Mouse (Mus musculus): ENCODE measurements around the gene Ubxn2a. TPM values are rescaled to one million over a fixed set of nuclear protein-coding genes. Genes with fewer than 3 reads are reported as not detected.
"Not testable (repeated sequence)": the region's sequence is repeated elsewhere in the genome, so short reads cannot be mapped to it uniquely, and the experiment has no call there.

The Ubxn2a gene
- total RNA-seq, 2 experiments from 2014 or later, result 53.3 to 53.4 TPM

DNA sequence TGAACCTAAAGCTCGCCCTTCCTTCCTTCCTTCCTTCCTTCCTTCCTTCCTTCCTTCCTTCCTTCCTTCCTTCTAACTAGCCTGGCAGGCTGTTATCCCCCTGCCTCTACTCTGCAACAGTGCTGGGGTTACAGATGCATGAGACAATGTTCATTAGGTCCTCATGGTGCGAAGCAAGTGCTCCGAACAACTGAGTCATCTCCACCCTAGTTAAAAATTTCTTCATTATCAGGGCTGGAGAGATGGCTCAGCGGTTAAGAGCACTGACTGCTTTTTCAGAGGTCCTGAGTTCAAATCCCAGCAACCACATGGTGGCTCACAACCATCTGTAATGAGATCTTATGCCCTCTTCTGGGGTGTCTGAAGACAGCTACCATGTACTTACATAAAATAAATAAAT lies 20.9 kb downstream of the Ubxn2a start:
- intact Hi-C loops (cut with DNase I); DNase-seq (ENCODE audit: low spot score in 2 of 2): not testable (repeated sequence)

DNA sequence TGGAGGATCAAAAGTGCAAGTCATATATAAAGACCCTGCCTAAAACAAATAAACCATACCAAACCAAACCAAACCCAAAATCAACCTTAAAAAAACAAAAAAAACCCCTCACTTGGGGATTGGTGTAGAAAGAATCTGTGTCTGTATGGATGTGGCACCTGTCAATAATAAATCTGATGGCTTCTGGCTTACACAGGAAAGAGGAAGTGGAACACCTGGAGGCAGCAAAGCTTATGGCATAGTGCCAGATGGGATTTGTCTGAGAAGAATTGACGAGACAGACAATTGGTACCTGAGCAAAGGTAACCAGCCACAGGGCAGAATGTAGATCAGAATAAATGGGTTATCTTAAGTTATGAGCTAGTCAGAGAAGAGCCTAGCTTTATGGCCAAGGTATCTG lies 22.4 kb downstream of the Ubxn2a start:
- no peak for DNase-seq (ENCODE audit: low spot score in 2 of 2)
- intact Hi-C loops (cut with DNase I), result no loop called here

DNA sequence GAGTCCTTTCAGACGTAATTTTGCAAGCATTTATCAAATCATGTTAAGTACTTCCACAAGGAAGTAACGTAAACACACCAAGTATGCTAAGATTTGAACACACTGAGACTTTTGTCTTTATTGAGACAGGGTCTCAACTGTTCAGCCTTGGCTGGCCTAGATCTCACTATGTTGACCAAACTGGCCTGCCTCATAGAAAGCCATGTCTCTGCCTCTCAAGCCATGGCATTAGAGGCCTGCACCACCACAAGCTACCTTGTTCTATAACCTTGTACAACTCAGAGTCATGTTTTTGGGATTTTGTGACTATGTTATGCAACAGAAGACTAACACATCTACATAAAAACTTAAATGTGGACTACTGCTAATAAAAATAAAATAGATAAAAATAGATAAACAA lies 25.4 kb downstream of the Ubxn2a start:
- intact Hi-C loops (cut with DNase I), result no loop called here
- no peak for DNase-seq (ENCODE audit: low spot score in 2 of 2)

DNA sequence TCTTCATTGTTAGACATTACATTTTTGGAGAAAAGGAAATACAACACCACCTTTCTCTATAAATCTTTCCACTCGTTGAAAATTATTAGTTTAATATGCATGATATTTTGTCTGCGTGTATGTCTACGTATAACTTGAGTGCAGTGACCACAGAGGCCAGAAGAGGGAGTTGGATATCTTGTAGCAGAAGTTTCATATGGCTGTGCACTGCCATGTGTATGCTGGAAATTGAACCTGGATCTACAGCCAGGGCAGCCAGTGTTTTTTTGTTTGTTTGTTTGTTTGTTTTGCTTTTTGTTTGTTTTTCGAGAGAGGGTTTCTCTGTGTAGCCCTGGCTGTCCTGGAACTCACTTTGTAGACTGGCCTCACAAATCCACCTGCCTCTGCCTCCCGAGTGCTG lies 28.5 kb downstream of the Ubxn2a start:
- DNase-seq (ENCODE audit: low spot score in 2 of 2), result no peak
- intact Hi-C loops (cut with DNase I), result no loop called here

DNA sequence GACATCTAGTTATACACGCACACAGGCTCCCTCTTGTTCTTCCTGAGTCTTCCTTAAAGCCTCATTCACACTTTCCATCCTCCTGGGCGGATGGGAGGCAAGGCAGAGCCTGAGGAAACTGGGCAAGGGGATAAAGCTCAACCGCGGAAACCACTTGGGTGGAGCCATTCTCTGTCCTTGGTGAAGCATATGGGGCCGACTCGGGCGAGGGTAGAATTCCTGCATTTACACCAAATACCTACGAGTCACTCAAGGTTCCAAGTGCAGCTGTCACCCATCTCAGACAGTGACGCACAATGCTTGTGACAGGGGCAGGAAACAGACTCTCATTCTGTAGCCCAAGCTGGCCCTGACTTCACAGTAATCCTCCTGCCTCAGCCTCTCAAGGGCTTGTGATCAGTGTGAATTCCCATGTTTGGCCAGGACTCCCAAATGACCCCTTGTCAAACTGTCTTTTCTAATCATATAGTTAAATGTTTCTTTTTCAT lies 29.2 kb downstream of the Ubxn2a start:
- no peak for DNase-seq (ENCODE audit: low spot score in 2 of 2)
- intact Hi-C loops (cut with DNase I), result no loop called here

DNA sequence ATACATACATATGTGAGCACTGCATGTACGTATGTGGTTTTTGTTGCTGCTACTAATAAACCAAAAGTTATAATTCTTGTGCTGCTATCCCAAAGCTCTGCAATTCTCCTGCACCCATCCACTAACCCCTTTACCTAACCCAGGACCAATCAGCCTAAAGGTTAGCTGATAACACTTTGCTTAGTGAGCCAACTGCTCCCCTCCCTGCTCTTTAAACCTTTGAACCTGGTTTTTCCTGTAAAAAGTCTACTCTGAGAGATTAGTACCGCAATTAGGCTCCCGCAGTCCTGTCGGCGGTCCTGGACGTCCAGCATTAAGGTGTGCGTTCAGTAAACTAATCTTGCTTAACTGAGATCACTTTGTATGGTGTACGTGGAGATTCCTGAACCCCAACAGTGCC lies 31.9 kb downstream of the Ubxn2a start:
- intact Hi-C loops (cut with DNase I), result no loop called here
- no peak for DNase-seq (ENCODE audit: low spot score in 2 of 2)

DNA sequence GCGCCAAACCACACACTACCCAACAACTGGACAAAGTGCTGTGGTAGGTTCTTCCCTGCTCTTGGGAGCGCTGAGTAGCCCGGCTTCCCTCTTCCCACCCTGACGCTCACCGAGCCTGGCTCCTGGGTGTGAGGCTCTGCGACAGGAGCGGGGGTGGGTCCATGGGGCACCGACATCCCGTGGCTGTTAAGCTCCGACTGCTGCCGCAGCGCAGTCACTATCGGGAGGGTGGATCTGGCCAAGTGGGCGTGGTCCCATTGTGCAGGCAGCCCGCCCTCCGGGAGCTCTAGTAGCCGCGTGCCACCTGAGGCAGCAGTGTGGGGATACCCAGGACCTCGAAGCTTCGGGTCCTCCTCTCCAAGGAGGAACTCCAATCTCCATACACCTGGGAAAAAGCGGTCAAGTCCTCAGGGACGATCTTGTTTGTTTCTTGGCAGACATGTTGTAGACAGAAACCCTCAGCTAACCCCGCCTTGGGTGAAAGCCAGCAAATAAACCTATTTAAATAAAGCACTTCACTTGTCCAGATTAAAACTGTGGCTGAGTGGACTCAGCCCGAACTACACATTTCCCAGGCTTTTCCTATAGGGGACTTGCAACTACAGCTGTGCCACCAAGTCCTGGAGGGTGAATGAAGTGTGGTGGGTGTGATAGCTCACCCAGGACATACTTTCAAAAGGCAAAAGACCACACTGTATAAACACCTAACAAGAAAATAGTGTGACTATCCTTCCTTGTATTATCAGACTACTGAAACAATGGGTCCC lies 33.2 kb downstream of the Ubxn2a start, which contains the start of gene Mfsd2b:
Mfsd2b (minus strand) TSS at position 199 of the 767 bp plus-strand sequence.
- intact Hi-C loops (cut with DNase I), result no loop called here
- DNase-seq (ENCODE audit: low spot score in 2 of 2), result peak; percentile 34 to 49

DNA sequence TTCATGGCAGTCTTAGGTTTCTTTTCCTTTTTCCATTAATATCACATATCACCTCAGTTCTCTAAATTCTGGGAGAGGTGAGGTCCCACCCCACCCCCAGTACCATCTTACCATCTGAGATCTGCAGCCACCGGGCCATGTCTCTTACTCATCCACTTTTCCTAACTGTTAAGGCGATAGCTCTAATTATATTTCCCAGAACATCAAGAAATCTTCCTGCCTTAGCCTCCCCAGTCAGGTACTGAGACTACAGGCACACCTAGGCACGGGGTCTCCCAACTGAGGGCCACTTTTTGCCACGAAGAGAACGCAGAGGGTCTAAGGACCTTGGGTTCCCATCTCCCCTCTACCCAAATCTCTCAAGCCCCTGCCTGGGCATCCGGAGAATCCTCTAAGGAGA lies 34.0 kb downstream of the Ubxn2a start:
- DNase-seq (ENCODE audit: low spot score in 2 of 2), result no peak
- intact Hi-C loops (cut with DNase I), result no loop called here

DNA sequence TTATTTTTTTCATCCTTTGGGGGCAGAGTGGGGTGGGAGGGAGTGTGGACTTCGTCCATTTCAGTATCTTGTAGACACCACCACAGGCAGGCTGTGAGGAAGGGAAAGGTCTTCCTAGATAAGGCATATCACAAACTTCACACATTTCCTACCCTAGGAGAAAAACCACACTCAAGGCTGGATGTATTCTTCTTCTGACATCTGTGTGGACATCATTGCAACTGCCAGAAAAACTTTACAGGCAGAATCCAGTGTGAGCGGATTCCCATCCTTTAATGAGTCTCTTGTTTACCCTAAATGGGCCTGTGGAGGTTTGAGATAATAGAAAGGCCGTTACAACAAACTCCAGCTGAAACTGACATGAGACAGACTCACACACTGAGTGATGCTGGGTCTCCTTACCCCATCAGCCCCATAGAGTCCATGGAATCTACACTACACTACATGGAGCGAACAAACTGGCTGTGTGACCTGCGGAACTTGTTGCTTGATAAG lies 34.5 kb downstream of the Ubxn2a start:
- intact Hi-C loops (cut with DNase I), result no loop called here
- DNase-seq (ENCODE audit: low spot score in 2 of 2), result no peak

DNA sequence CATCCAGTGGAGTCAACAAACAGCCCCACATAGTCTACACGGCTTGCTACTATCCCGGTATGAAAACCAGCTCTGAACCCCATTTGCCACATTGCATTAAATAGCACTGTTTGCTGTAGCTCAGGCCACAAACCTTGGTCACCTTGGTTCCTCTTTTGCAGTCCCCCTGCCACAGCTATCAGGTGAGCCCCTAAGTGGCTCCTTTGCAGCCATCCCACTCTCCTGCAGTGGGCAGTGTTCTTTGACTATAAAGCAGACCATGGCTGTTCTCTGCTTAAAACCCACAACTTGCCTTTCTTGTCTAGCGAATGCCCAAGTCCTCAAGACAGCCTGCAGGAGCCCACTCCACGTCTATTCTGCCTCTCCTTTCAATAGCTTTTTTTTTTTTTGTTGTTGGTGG lies 35.2 kb downstream of the Ubxn2a start:
- intact Hi-C loops (cut with DNase I), result no loop called here
- DNase-seq (ENCODE audit: low spot score in 2 of 2), result no peak

DNA sequence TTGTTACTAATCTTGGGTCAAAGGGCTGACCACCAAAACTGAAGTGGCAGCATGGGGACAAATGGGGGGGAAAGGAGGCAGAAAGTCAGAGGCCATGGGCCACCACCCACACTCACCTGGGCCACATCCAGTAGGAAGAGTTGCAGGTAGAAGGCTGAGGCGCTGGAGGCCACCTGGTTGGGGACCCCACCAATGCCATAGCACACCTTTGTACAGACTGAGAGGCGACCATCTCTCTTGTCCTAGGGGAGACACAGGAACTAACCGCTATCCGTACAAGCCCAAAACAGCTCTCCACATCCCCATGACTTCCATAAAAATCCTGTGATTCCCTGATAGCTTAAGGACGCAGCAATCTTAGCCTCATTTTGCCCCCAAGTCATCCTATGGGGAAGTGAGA lies 36.2 kb downstream of the Ubxn2a start:
- intact Hi-C loops (cut with DNase I), result no loop called here

DNA sequence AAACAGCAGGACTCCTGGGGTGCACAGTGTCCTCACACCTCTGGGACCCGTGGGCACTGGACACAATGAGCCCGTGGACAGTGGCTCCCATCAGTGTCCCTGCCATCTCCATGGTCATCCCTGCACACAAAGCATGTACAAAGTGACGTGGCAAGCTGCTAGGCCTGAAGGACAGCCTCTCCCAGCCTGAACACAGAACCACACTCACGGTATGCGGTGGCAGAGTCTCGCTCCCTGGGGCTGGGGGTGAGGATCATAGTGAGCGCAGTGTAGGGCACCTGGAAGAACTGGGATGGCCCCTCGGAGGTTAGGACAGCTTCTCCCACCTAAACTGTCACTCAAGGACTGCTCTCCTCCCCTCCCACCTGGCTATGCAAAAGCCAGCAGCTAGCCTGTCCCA lies 38.6 kb downstream of the Ubxn2a start:
- intact Hi-C loops (cut with DNase I), result no loop called here
- no peak for DNase-seq (ENCODE audit: low spot score in 2 of 2)

More for the DNA sequence above, 36.2 kb downstream of the Ubxn2a start:
- no peak for DNase-seq (ENCODE audit: low spot score in 2 of 2)

DNA sequence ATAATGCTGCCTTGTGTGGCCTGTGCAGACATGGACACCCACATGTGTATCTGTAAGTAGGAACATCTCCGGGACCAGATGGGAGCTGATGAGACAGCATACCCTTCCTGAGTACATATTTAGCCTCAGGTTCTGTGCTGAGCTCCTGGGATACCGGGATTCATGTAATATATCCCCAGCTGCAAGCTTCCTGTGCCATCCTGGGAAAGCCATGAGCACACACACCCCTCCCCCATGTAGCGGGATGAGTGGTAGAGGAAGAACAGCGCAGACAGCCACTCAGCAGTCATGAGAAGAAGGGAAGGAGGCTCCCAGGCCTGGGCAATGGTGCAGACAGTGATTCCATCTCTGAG lies 43.2 kb downstream of the Ubxn2a start:
- DNase-seq (ENCODE audit: low spot score in 2 of 2), result peak; percentile 45 to 86
- intact Hi-C loops (cut with DNase I), result no loop called here

DNA sequence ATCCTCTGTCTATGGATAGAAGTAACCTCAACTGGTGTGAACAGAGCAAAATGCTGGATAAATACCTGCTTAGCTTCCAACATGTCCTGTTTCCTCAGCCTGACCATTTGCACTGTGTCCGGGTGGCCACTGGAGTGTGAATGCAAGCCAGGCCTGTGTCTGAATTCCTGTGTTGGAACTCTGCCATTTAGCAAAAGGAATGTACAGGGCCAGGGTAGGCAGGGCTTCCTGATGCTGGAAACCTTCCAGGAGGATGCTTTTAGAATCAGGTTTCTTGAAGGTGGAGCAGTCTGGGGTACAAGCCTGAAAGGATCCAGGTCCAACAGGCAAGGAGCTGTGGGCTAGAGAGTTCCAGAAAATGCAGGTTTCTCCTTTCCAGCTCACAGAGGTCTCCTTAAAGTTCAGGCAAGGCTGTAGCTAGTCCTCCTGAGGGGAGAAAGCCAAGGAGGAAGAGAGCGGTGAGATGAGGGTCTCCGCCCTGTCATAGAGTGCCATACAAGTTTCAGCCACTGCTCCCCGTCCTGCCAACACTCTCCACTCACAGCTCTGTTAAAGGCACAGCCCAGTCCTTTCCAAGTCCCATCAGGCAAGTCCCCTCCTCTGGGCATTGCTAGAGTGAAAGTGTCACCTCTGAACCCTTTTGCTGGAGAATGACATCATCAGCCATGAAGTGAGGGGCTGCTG lies 43.7 kb downstream of the Ubxn2a start:
- intact Hi-C loops (cut with DNase I), result no loop called here
- no peak for DNase-seq (ENCODE audit: low spot score in 2 of 2)

DNA sequence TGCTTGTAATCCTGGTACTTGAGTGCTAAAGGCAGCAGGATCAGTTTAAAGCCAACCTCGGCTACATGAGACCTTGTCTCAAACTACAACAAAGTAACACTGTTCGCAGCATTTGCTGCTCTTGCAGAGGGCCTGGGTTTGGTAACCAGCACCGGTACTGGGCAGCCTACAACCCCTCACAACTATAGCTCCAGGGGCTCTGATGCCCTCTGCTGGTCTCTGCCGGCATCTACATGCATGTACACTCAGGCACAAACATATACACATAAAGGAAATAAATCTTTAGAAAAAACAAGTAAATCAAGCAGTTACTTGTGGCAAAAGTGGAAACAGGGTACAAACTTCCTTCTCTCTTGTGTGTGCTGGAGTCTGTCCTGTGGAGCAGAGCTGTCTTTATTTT lies 44.8 kb downstream of the Ubxn2a start:
- intact Hi-C loops (cut with DNase I), result no loop called here
- DNase-seq (ENCODE audit: low spot score in 2 of 2), result no peak

DNA sequence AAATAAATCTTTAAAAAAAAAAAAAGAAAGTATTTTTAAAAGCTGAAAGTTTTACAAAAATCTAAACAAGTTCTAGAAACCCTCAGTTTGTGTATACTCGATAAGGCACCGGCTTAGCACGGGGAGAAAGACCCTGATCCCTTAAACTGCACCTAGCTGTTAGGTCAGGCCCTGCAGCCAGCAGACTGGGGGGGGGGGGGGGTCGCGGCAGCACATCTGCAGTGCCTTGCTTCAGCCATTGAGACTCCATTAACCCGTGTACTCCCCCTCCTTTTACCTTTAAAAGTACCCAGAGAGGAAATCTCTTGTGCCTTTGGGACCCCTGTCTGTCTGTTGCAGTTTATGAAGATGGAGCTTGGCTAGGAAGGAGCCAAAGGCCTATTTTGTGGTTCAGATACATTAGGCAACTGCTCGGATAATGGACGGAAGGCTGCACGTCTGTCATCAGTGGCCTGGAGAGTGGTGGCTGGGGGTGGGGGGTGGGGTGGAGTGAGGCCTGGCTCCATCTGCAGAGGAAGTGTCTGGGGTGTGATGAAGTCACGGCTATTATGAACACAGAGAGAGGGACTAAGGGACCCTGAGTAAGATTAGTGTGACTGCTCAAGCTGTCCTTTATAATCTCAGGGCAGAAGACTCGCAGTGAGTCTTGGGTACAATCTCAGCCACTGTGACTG lies 48.1 kb downstream of the Ubxn2a start:
- intact Hi-C loops (cut with DNase I), result no loop called here
- DNase-seq (ENCODE audit: low spot score in 2 of 2), result no peak

DNA sequence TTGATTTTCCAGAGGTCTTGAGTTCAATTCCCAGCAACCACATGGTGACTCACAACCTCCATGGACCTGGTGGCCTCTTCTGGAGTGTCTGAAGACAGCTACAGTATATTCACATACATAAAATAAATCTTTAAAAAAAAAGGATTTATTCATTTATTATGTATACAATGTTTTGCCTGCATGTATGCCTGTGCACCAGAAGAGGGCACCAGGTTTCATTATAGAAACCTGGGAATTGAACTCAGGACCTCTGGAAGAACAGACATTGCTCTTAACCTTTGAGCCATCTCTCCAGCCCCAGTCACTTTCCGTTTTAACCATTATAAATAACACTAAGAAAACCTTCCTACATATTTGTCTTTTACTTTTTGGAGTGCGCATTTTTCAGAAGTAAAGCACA lies 50.7 kb downstream of the Ubxn2a start:
- intact Hi-C loops (cut with DNase I), result no loop called here
- no peak for DNase-seq (ENCODE audit: low spot score in 2 of 2)

DNA sequence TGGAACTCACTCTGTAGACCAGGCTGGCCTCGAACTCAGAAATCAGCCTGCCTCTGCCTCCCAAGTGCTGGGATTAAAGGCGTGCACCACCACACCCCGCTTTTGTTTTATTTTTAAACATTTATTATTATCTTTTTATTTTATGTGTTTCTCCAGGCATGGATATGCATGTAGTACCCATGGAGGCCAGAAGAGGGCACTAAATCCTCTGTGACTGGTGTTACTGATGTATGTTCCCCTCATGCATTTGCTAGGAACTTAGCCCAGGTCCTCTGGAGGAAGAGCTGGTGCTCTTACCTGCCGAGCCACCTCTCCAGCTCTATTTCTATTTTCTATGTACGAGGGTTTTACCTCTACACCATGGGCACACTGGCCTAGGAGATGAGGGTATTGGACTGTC lies 51.3 kb downstream of the Ubxn2a start:
- intact Hi-C loops (cut with DNase I), result no loop called here
- no peak for DNase-seq (ENCODE audit: low spot score in 2 of 2)

DNA sequence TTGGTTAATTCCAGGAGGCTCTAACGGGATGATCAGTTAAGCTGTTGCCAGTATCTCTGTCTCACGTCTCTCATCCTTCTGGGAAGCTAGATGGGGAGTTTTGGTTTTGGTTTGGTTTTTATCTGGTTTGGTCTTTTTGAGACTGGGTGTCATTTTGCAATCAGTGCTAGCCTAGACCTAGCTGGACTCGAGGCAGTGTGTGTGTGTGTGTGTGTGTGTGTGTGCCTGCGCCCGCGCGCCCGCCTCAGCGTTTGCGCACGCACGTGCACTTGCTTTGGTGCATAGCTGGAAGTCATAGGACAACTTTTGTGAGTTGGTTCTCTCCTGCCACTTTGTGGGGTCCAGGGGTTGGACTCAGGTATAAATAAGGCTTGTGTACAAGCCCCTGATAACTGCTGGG lies 63.8 kb downstream of the Ubxn2a start:
- intact Hi-C loops (cut with DNase I), result loop anchor here (2.0 to 5.0 kb wide), 2 partner anchors 74 to 75 kb away; partner anchors contain the start of genes Atad2b, Fam228b and Pfn4

DNA sequence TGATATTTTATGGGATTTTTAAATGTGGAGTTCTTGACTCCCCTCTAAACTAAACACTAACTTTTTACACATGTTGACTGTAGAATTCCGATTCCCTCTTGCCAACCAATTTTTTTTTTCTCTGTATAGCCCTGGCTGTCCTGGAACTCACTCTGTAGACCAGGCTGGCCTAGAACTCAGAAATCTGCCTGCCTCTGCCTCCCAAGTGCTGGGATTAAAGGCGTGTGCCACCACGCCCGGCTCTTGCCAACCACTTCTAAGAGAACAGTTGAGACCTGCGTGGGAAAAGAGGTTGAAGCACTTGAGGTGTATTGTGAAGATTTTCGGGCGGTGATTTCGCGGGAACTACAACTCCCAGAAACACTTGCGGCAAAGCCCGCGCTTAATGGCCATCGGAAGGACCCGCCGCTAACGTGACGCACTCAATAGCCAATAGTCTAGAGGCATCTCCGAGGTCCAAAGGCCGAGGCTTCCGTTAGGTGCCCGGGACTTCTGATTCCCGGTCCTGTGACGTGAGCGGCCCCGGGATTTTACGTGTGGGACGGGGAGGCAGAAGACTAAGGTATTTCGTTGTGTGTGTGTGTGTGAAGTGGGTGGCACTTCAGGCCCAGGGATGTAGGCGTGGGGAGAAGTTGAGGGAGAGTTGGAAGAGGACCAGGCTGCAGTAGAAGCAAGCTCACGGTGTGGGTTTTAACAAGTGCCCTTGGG lies 64.5 kb downstream of the Ubxn2a start, which contains the start of gene Wdcp:
Wdcp (plus strand) TSS at position 414 of the 708 bp plus-strand sequence.
- intact Hi-C loops (cut with DNase I), result loop anchor here (2.0 to 5.0 kb wide), 2 partner anchors 74 kb away; partner anchors contain the start of genes Atad2b, Fam228b and Pfn4
- peak; percentile 92 to 96 for DNase-seq (ENCODE audit: low spot score in 2 of 2)

More for the DNA sequence above, 63.8 kb downstream of the Ubxn2a start:
- DNase-seq (ENCODE audit: low spot score in 2 of 2), result peak in 1 of 2 experiments; percentile 28

Data from left cerebral cortex, postnatal 25 days (tissue).